Mouse (Mus musculus) erythroblast, embryonic 14.5 days (primary cell): ENCODE data around the gene Mapk14.

Experiments
- GATA1 ChIP-seq: IDR thresholded peaks from 2 replicates; pipeline ENCODE4 v1.6.1; 2012; ENCODE audit warnings: low read length, inconsistent platforms, mixed read lengths
- TAL1 ChIP-seq: IDR thresholded peaks from 3 replicates; pipeline ENCODE4 v1.6.1; 2012; ENCODE audit warnings: low read length, inconsistent platforms, mixed read lengths

- TF ChIP-seq GATA1 (no peak), TAL1 (no peak)
These were observed 52.8 kb downstream of the Mapk14 start for GRCm38 (mm10) chr17:28743916-28744315.
